Mouse (Mus musculus) hindbrain, postnatal 0 days (tissue): ENCODE results near the gene Gm5294. TPM values are rescaled to one million over a fixed set of nuclear protein-coding genes. Genes with fewer than 3 reads are reported as not detected.

Experiments used
- ATAC-seq: fragments of 200-750 bp; cut with Nextera tagmentation; 2 replicates; pipeline ENCODE4 v1.8.0; 2017; ENCODE audit warnings: mild to moderate bottlenecking, moderate TSS enrichment, moderate library complexity
- DNase-seq: peaks from one replicate; pipeline ENCODE4 v3.0.0-alpha.2; 2015; ENCODE audit warnings: low spot score
- H3K27ac ChIP-seq: fragments of 300-500 bp; sonication (generic); 2 replicates; pipeline ENCODE4 v1.5.1; 2014; ENCODE audit warnings: mild to moderate bottlenecking
- H3K27me3 ChIP-seq: fragments of 300-500 bp; sonication (generic); 2 replicates; pipeline ENCODE4 v1.6.1; 2014; ENCODE audit warnings: low read length, mixed read lengths; ENCODE audit not compliant: insufficient read depth
- H3K36me3 ChIP-seq: fragments of 300-500 bp; sonication (generic); 2 replicates; pipeline ENCODE4 v1.6.1; 2014; ENCODE audit warnings: low read length, mixed read lengths; ENCODE audit not compliant: insufficient read depth
- H3K4me1 ChIP-seq: fragments of 300-500 bp; sonication (generic); 2 replicates; pipeline ENCODE4 v1.6.1; 2014; ENCODE audit warnings: antibody characterized with exemption, low read length, mixed read lengths; ENCODE audit not compliant: insufficient read depth
- H3K4me2 ChIP-seq: fragments of 300-500 bp; sonication (generic); 2 replicates; pipeline ENCODE4 v1.6.1; 2014; ENCODE audit warnings: low read depth, mild to moderate bottlenecking, low read length, moderate library complexity, mixed read lengths
- H3K4me3 ChIP-seq: fragments of 300-500 bp; sonication (generic); 2 replicates; pipeline ENCODE4 v1.5.1; 2014; ENCODE audit warnings: low read length
- H3K9ac ChIP-seq: fragments of 300-500 bp; sonication (generic); replicated peaks from 2 replicates; pipeline ENCODE4 v1.6.1; 2014; ENCODE audit warnings: mild to moderate bottlenecking, low read length, moderate library complexity, mixed read lengths
- H3K9me3 ChIP-seq: fragments of 300-500 bp; sonication (generic); 2 replicates; pipeline ENCODE4 v1.6.1; 2016; ENCODE audit warnings: low read length, mixed read lengths
- CTCF ChIP-seq: IDR thresholded peaks from 2 replicates; pipeline ENCODE4 v1.5.1; 2016; ENCODE audit warnings: antibody characterized with exemption, control low read depth, low read depth
- WGBS: fragments of 180-500 bp; shearing (Covaris S2); extraction: QIAGEN DNeasy Blood & Tissue Kit; methylation state at CpG from one replicate; pipeline ENCODE4 v1.1.7; 2014; 5-methylcytosine and 5-hydroxymethylcytosine counted together
- polyA plus RNA-seq: library from polyadenylated mRNA; unstranded; fragments of >200 nt; fragmentation: Nextera tagmentation; extraction: Ambion mirVana; gene quantifications from 2 replicates; pipeline ENCODE4 v1.2.1, GENCODE M21; 2015
- total RNA-seq: library from RNA; depleted of rRNA; stranded (reverse); fragments of >200 nt; gene quantifications from 2 replicates; pipeline ENCODE4 v1.2.3, GENCODE M21; 2014; rRNA removed

Gm5294 gene
- total and polyA plus RNA-seq, 2 experiments from 2014 or later = 0.48 TPM; not detected in 1

DNA sequence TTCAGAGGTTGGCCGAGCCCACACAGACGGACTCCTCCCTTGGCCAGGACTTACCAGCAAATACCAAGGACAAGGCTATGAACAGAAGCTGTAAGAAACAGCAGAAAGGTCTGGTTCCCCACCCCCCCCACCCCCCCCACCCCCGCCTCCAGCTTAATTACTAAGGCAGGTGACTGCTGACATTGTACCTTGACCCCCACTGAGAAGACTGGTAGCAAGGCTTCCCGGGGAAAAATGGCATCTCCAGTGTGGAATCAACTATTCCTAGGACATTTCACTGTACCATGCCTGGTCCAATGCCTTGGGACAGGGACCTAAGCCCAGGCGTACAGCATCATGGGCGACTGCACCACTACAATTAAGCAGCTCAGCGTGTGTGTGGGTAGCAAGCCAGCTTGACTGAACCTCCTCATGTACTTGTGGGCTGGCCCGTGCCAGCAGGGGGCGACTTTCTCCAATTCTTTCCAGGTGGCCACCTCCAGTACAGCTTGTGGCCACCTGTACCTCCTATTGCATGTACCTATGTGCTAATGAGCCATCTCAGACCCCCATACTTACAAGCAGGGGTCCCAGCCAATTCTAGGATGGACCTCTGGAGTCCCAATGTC lies 37.2 kb downstream of the Gm5294 start:
- DNase-seq (peak; percentile 90), ATAC-seq (peak; percentile 79)
- no peaks in the 10 kb centered on the region for H3K36me3 ChIP-seq
- H3K27me3 ChIP-seq = no peaks in the 10 kb centered on the region
- no peaks in the 10 kb centered on the region for H3K4me1 ChIP-seq
- TF ChIP-seq CTCF = peak; percentile 84
- H3K27ac ChIP-seq = no peak overlapping the region
- H3K4me2 ChIP-seq = no peak overlapping the region
- no peaks in the 10 kb centered on the region for H3K9me3 ChIP-seq
- 31% methylated on average over 9 of the region's 9 CpGs for WGBS
- H3K4me3 ChIP-seq = no peak overlapping the region
- H3K9ac ChIP-seq = no peak overlapping the region

DNA sequence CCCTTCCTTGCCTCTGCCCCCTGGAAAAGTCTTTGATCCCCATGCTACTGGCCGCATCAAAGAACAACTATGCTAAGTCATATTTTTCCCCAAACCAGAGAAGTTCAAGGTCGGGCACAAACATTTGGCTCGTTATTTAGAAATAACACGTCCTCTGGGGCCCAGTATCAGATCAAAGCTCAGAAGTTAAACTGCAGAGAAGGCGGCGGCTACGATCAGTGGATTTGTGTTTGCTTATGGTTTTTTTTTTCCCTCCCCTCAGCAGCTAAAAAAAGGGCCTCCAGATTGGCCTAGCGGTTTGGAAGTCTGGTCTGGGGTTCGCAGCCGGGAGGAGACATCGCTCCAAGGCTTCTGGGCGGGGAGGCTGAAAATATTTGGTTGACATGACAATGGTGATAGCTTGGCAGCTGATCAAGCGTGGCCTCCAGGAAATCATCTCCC lies 38.0 kb downstream of the Gm5294 start:
- peak; percentile 55 for DNase-seq
- no peak for TF ChIP-seq CTCF
- H3K9ac ChIP-seq = no peak overlapping the region
- H3K4me2 ChIP-seq = no peak overlapping the region
- no peaks in the 10 kb centered on the region for H3K4me1 ChIP-seq
- 48% methylated on average over 13 of the region's 13 CpGs for WGBS
- ATAC-seq = no peak
- H3K9me3 ChIP-seq = no peaks in the 10 kb centered on the region
- no peaks in the 10 kb centered on the region for H3K27me3 ChIP-seq
- H3K27ac ChIP-seq = no peak overlapping the region
- H3K4me3 ChIP-seq = no peak overlapping the region
- no peaks in the 10 kb centered on the region for H3K36me3 ChIP-seq

DNA sequence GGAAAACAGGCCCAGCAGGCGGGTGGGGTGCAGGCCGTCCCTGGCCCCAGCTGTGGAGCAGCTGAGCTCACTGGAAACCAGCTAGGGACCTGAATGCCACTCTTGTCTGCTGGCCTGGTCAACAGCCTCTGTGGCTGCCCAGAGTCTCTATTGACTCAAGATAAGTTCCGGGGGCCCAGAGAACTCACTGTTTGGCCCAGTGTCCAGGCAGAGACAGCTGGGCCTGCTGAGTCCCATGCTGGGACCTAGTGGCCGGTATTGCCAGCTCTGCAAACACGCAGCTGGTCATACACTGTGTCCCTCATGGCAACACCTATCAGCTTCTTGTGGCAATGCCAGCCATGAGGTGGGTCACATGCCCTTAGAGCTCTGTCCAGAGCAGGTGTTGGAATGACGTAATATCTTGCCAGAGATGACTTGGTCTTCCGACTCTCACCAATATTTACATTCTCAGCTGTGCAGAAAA lies 43.8 kb downstream of the Gm5294 start:
- ATAC-seq = peak; percentile 76
- Histone ChIP-seq H3K36me3 (no peaks in the 10 kb centered on the region), H3K9me3 (no peaks in the 10 kb centered on the region), H3K27ac (no peak overlapping the region), H3K4me1 (no peaks in the 10 kb centered on the region), H3K4me3 (no peak overlapping the region), H3K4me2 (no peak overlapping the region), H3K27me3 (no peaks in the 10 kb centered on the region), H3K9ac (no peak overlapping the region)
- peak; percentile 46 for DNase-seq
- WGBS = 51% methylated on average over 7 of the region's 7 CpGs
- no peak for TF ChIP-seq CTCF

DNA sequence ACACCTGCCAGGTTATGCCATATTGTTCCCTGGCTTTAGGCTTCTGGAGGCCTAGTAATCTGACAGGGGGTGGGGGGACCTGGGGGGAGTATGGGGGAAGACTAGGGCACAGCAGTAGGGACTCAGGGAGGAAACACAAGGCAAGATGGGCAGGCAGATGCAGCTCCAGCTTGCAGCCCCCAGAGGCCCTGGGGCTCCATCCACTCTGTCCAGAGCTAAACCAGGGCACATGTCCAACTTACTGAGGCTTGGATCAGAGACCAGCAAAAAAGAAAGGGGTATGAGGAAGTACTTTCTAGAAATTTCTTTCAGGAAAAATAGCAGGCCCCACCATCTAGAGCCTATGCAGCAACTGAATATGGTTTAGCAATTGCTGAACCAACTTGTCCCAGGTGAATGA lies 44.3 kb downstream of the Gm5294 start:
- no peak overlapping the region for H3K27ac ChIP-seq
- H3K27me3 ChIP-seq = no peaks in the 10 kb centered on the region
- H3K4me1 ChIP-seq = no peaks in the 10 kb centered on the region
- no peaks in the 10 kb centered on the region for H3K36me3 ChIP-seq
- no peaks in the 10 kb centered on the region for H3K9me3 ChIP-seq
- H3K4me2 ChIP-seq = no peak overlapping the region
- no peak for TF ChIP-seq CTCF
- ATAC-seq (peak; percentile 43), DNase-seq (no peak)
- no peak overlapping the region for H3K4me3 ChIP-seq
- no peak overlapping the region for H3K9ac ChIP-seq

DNA sequence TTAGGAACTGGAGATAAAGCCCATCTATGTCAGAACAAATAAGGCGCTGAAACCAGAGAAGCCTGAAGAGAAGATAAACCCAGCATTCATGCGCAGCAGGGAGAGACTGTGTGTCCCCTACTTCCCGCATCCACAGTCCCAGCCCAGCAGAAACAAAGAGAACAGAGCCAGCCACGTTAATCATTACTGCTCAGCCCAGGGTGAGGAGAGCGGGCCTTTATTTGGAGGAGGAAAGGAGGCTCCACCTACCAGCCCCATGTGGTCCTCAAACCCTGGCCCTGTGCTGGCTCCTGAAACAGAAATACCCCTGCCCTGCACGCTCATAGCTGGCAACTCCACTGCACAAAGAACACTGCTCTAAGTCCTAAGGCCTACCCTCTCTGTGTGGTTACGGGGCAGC lies 45.0 kb downstream of the Gm5294 start:
- WGBS = 43% methylated on average over 7 of the region's 7 CpGs
- Histone ChIP-seq H3K36me3 (no peaks in the 10 kb centered on the region), H3K27ac (no peak overlapping the region), H3K27me3 (no peaks in the 10 kb centered on the region), H3K9ac (no peak overlapping the region), H3K4me1 (no peaks in the 10 kb centered on the region), H3K4me2 (no peak overlapping the region), H3K4me3 (no peak overlapping the region), H3K9me3 (no peaks in the 10 kb centered on the region)
- TF ChIP-seq CTCF = no peak
- DNase-seq = no peak
- no peak for ATAC-seq

DNA sequence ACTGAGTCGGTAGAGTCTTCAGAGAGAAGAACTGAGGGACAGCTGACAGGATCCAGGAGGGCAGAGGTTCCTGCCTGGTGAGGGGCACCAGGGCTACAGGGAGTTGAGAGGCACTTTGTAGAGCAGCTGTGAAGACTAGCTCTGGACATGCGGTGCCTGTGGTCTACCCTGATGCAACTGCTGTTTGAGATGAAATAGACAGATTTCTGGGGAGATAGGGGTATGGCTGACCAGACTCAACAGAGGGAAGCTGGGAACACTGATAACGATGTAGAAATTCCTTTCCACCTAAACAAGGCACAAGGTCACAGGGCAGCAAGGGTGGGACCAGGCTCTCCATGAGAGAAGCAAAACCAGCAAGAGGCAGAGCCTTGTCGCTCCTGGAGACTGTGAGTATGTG lies 45.8 kb downstream of the Gm5294 start:
- Histone ChIP-seq H3K27me3 (no peaks in the 10 kb centered on the region), H3K36me3 (no peaks in the 10 kb centered on the region), H3K9me3 (no peaks in the 10 kb centered on the region), H3K4me3 (no peak overlapping the region), H3K4me1 (no peaks in the 10 kb centered on the region), H3K4me2 (no peak overlapping the region), H3K27ac (no peak overlapping the region), H3K9ac (no peak overlapping the region)
- ATAC-seq (no peak), DNase-seq (no peak)
- TF ChIP-seq CTCF = no peak
- 63% methylated on average over 4 of the region's 4 CpGs for WGBS

Other genes starting within 250 kb of the Gm5294 start
- gene Zfp68, start 200.3 kb upstream of the Gm5294 start, total RNA-seq = 32.2 and 36.6 TPM in 2 replicates
- 43.3 and 46.3 TPM in 2 replicates for gene Zfp68, start 200.3 kb upstream of the Gm5294 start, polyA plus RNA-seq
- 8.9 and 12.1 TPM in 2 replicates for gene A430033K04Rik, start 197.2 kb upstream of the Gm5294 start, total RNA-seq
- gene A430033K04Rik, start 197.2 kb upstream of the Gm5294 start, polyA plus RNA-seq = 11.6 and 12.1 TPM in 2 replicates
- gene Fam20c, start 65.6 kb upstream of the Gm5294 start, total RNA-seq = 96.4 and 99.4 TPM in 2 replicates
- 52.5 and 53.9 TPM in 2 replicates for gene Fam20c, start 65.6 kb upstream of the Gm5294 start, polyA plus RNA-seq
- 49.0 and 54.4 TPM in 2 replicates for gene Pdgfa, start 177.3 kb downstream of the Gm5294 start, total RNA-seq
- gene Pdgfa, start 177.3 kb downstream of the Gm5294 start, polyA plus RNA-seq = 41.9 and 47.5 TPM in 2 replicates